Mouse (Mus musculus) lung, adult 2 months (tissue): ENCODE results near the gene Olfml2a.

Source experiments
- CTCF ChIP-seq: fragments of 200-500 bp; IDR thresholded peaks from 2 replicates; pipeline ENCODE4 v1.5.1; 2011; ENCODE audit warnings: mild to moderate bottlenecking, low read length, control low read depth; ENCODE audit not compliant: insufficient read depth
- POLR2A ChIP-seq: fragments of 200-500 bp; IDR thresholded peaks from 2 replicates; pipeline ENCODE4 v1.6.1; 2011; ENCODE audit warnings: low read depth, mild to moderate bottlenecking, control low read depth, low read length, borderline replicate concordance; ENCODE audit errors: extremely low read depth

DNA sequence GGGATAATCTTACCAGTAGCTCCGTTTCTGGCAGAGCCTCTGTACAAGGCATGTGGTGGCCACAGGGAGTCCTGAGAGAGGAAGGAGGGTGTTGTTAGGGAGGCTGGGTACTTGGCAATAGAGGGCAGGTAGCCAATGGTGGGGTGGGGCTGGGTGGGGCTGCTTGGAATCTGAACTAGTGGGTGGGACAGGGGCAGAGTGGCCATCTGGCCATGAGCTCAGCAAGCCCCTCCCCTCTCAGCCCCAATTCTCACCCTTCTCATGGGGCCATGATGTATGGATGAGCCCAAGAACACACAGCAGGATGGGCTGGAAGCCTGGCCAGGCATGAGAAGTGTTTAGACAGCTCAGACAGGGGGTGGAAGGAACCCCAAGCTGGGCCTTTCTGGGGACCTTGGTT is 55.6 kb downstream of the Olfml2a start:
- no peak for TF ChIP-seq CTCF
- TF ChIP-seq POLR2A, result no peak
